Mouse (Mus musculus): ENCODE data around the gene Nol10. TPM values are rescaled to one million over a fixed set of nuclear protein-coding genes. Genes with fewer than 3 reads are reported as not detected.

The Nol10 gene
- polyA plus RNA-seq, 1 experiment from 2014 or later, result 25.9 TPM

GRCm38 (mm10) chr12:17425254-17426169 is 77.3 kb downstream of the Nol10 start:
- Histone ChIP-seq H3K9me3 (no peaks in the 10 kb centered on the region), H3K4me1 (no peaks in the 10 kb centered on the region), H3K36me3 (peaks cover 53% of the 10 kb centered on the region), H3K4me3 (no peak overlapping the region), H3K27me3 (no peaks in the 10 kb centered on the region), H3K9ac (no peak overlapping the region), H3K27ac (no peak overlapping the region), H3K4me2 (replicated peaks) (no peak overlapping the region)
- ATAC-seq (ENCODE audit: low FRiP score, low read depth), result no peak
- WGBS, result 86% methylated on average over 11 of the region's 11 CpGs

- Histone ChIP-seq H3K4me3 (no peak overlapping the region), H3K4me1 (no peaks in the 10 kb centered on the region), H3K9ac (no peak overlapping the region), H3K27me3 (no peaks in the 10 kb centered on the region), H3K27ac (no peak overlapping the region), H3K4me2 (replicated peaks) (no peak overlapping the region), H3K9me3 (no peaks in the 10 kb centered on the region), H3K36me3 (peaks cover 58% of the 10 kb centered on the region)
- ATAC-seq (ENCODE audit: low FRiP score, low read depth), result no peak
- WGBS, result 47% methylated on average over 3 of the region's 3 CpGs
Observed at GRCm38 (mm10) chr12:17426735-17427134, 78.5 kb downstream of the Nol10 start.

- no peaks in the 10 kb centered on the region for H3K9me3 ChIP-seq
- H3K4me1 ChIP-seq, result peaks cover 4% of the 10 kb centered on the region
- 76% methylated on average over 2 of the region's 2 CpGs for WGBS
- H3K4me3 ChIP-seq, result no peak overlapping the region
- peaks cover 44% of the 10 kb centered on the region for H3K36me3 ChIP-seq
- H3K27me3 ChIP-seq, result no peaks in the 10 kb centered on the region
- H3K4me2 ChIP-seq (replicated peaks), result no peak overlapping the region
- no peak overlapping the region for H3K9ac ChIP-seq
- H3K27ac ChIP-seq, result no peak overlapping the region
- ATAC-seq (ENCODE audit: low FRiP score, low read depth), result no peak
Observed at GRCm38 (mm10) chr12:17430578-17430977, 82.3 kb downstream of the Nol10 start.

GRCm38 (mm10) chr12:17431166-17431565 is 82.9 kb downstream of the Nol10 start:
- H3K9ac ChIP-seq, result no peak overlapping the region
- no peaks in the 10 kb centered on the region for H3K27me3 ChIP-seq
- no peak overlapping the region for H3K4me3 ChIP-seq
- ATAC-seq (ENCODE audit: low FRiP score, low read depth), result no peak
- no peak overlapping the region for H3K4me2 ChIP-seq (replicated peaks)
- 82% methylated on average over 5 of the region's 5 CpGs for WGBS
- no peak overlapping the region for H3K27ac ChIP-seq
- H3K4me1 ChIP-seq, result peaks cover 9% of the 10 kb centered on the region
- H3K9me3 ChIP-seq, result no peaks in the 10 kb centered on the region
- H3K36me3 ChIP-seq, result peaks cover 40% of the 10 kb centered on the region

- H3K4me3 ChIP-seq, result no peak overlapping the region
Observed at GRCm38 (mm10) chr12:17431812-17432332, 83.6 kb downstream of the Nol10 start.

GRCm38 (mm10) chr12:17433712-17434111 is 85.5 kb downstream of the Nol10 start:
- H3K36me3 ChIP-seq, result peaks cover 34% of the 10 kb centered on the region
- no peak overlapping the region for H3K4me2 ChIP-seq (replicated peaks)
- H3K9ac ChIP-seq, result no peak overlapping the region
- H3K4me3 ChIP-seq, result no peak overlapping the region
- H3K9me3 ChIP-seq, result no peaks in the 10 kb centered on the region
- H3K27me3 ChIP-seq, result no peaks in the 10 kb centered on the region
- no peak overlapping the region for H3K27ac ChIP-seq
- no peak for ATAC-seq (ENCODE audit: low FRiP score, low read depth)
- H3K4me1 ChIP-seq, result peaks cover 9% of the 10 kb centered on the region
- 98% methylated on average over 4 of the region's 4 CpGs for WGBS

More at GRCm38 (mm10) chr12:17431812-17432332, 83.6 kb downstream of the Nol10 start:
- H3K36me3 ChIP-seq, result peaks cover 38% of the 10 kb centered on the region
- no peak overlapping the region for H3K4me2 ChIP-seq (replicated peaks)
- H3K9ac ChIP-seq, result no peak overlapping the region
- no peak overlapping the region for H3K27ac ChIP-seq
- ATAC-seq (ENCODE audit: low FRiP score, low read depth), result no peak
- 92% methylated on average over 4 of the region's 4 CpGs for WGBS
- H3K9me3 ChIP-seq, result no peaks in the 10 kb centered on the region
- H3K4me1 ChIP-seq, result peaks cover 9% of the 10 kb centered on the region
- H3K27me3 ChIP-seq, result no peaks in the 10 kb centered on the region

GRCm38 (mm10) chr12:17436471-17436870 is 88.2 kb downstream of the Nol10 start:
- H3K9ac ChIP-seq, result no peak overlapping the region
- no peak overlapping the region for H3K27ac ChIP-seq
- H3K9me3 ChIP-seq, result no peaks in the 10 kb centered on the region
- WGBS, result 79% methylated on average over 2 of the region's 2 CpGs
- H3K4me3 ChIP-seq, result no peak overlapping the region
- peaks cover 18% of the 10 kb centered on the region for H3K4me1 ChIP-seq
- no peaks in the 10 kb centered on the region for H3K27me3 ChIP-seq
- no peak for ATAC-seq (ENCODE audit: low FRiP score, low read depth)
- no peak overlapping the region for H3K4me2 ChIP-seq (replicated peaks)
- peaks cover 6% of the 10 kb centered on the region; the same call in 1 of the 2 replicates for H3K36me3 ChIP-seq

GRCm38 (mm10) chr12:17440251-17440651 is 92.0 kb downstream of the Nol10 start:
- no peak for ATAC-seq (ENCODE audit: low FRiP score, low read depth)
- no peak overlapping the region for H3K27ac ChIP-seq

GRCm38 (mm10) chr12:17441495-17441894 is 93.2 kb downstream of the Nol10 start:
- Histone ChIP-seq H3K9ac (no peak overlapping the region), H3K36me3 (no peaks in the 10 kb centered on the region), H3K27me3 (no peaks in the 10 kb centered on the region), H3K4me2 (replicated peaks) (no peak overlapping the region), H3K27ac (no peak overlapping the region), H3K9me3 (no peaks in the 10 kb centered on the region), H3K4me3 (no peak overlapping the region), H3K4me1 (peaks cover 18% of the 10 kb centered on the region)
- 73% methylated on average over 9 of the region's 9 CpGs for WGBS
- ATAC-seq (ENCODE audit: low FRiP score, low read depth), result no peak

More at GRCm38 (mm10) chr12:17440251-17440651, 92.0 kb downstream of the Nol10 start:
- no peak overlapping the region for H3K4me3 ChIP-seq
- H3K4me2 ChIP-seq (replicated peaks), result no peak overlapping the region
- H3K9me3 ChIP-seq, result no peaks in the 10 kb centered on the region
- no peaks in the 10 kb centered on the region for H3K27me3 ChIP-seq
- no peak overlapping the region for H3K9ac ChIP-seq
- H3K36me3 ChIP-seq, result no peaks in the 10 kb centered on the region
- WGBS, result 48% methylated on average over 7 of the region's 7 CpGs
- peaks cover 24% of the 10 kb centered on the region for H3K4me1 ChIP-seq

GRCm38 (mm10) chr12:17444406-17444805 is 96.1 kb downstream of the Nol10 start:
- no peaks in the 10 kb centered on the region for H3K27me3 ChIP-seq
- no peak for ATAC-seq (ENCODE audit: low FRiP score, low read depth)
- no peak overlapping the region for H3K9ac ChIP-seq
- no peaks in the 10 kb centered on the region for H3K9me3 ChIP-seq
- 37% methylated on average over 11 of the region's 11 CpGs for WGBS
- no peak overlapping the region for H3K27ac ChIP-seq
- no peaks in the 10 kb centered on the region for H3K36me3 ChIP-seq
- peaks cover 18% of the 10 kb centered on the region for H3K4me1 ChIP-seq
- H3K4me2 ChIP-seq (replicated peaks), result no peak overlapping the region
- H3K4me3 ChIP-seq, result no peak overlapping the region

- H3K36me3 ChIP-seq, result no peaks in the 10 kb centered on the region
- H3K9ac ChIP-seq, result no peak overlapping the region
- no peaks in the 10 kb centered on the region for H3K9me3 ChIP-seq
- no peak overlapping the region for H3K4me3 ChIP-seq
- no peak for ATAC-seq (ENCODE audit: low FRiP score, low read depth)
- H3K27ac ChIP-seq, result no peak overlapping the region
- peaks cover 13% of the 10 kb centered on the region for H3K4me1 ChIP-seq
- H3K4me2 ChIP-seq (replicated peaks), result no peak overlapping the region
- H3K27me3 ChIP-seq, result no peaks in the 10 kb centered on the region
- WGBS, result 83% methylated on average over 7 of the region's 7 CpGs
Observed at GRCm38 (mm10) chr12:17445251-17445650, 97.0 kb downstream of the Nol10 start.

- Histone ChIP-seq H3K27ac (no peak overlapping the region), H3K9me3 (no peaks in the 10 kb centered on the region), H3K4me1 (peaks cover 8% of the 10 kb centered on the region; the same call in 1 of the 2 replicates), H3K4me3 (no peak overlapping the region), H3K36me3 (no peaks in the 10 kb centered on the region), H3K9ac (no peak overlapping the region), H3K27me3 (no peaks in the 10 kb centered on the region), H3K4me2 (replicated peaks) (no peak overlapping the region)
- WGBS, result 73% methylated on average over 3 of the region's 3 CpGs
- no peak for ATAC-seq (ENCODE audit: low FRiP score, low read depth)
Observed at GRCm38 (mm10) chr12:17448781-17449180, 100.5 kb downstream of the Nol10 start.

Measured in limb, embryonic 13.5 days (tissue).